Mouse (Mus musculus): ENCODE measurements around the gene Adgrf2. TPM values are rescaled to one million over a fixed set of nuclear protein-coding genes. Genes with fewer than 3 reads are reported as not detected.

The Adgrf2 gene
- polyA plus RNA-seq, 1 experiment from 2014 or later = not detected

- H3K4me3 ChIP-seq (ENCODE audit: low read length) = no peak overlapping the region
- no peaks in the 10 kb centered on the region for H3K27me3 ChIP-seq (replicated peaks; ENCODE audit: control insufficient read depth, insufficient read depth, low read length)
- H3K36me3 ChIP-seq (ENCODE audit: control insufficient read depth, insufficient read depth, low read length) = no peaks in the 10 kb centered on the region
- H3K9me3 ChIP-seq (ENCODE audit: control insufficient read depth, low read length) = no peaks in the 10 kb centered on the region
- no peak overlapping the region for H3K9ac ChIP-seq (ENCODE audit: low read depth, low read length)
- H3K4me1 ChIP-seq (ENCODE audit: control insufficient read depth, insufficient read depth, low read length) = no peaks in the 10 kb centered on the region
- 89% methylated on average over 6 of the region's 6 CpGs for WGBS
- H3K27ac ChIP-seq (ENCODE audit: low read length) = no peak overlapping the region
- no peak for ATAC-seq
- no peak overlapping the region for H3K4me2 ChIP-seq (ENCODE audit: low read depth, low read length)
Measured at GRCm38 (mm10) chr17:42738794-42739193, 3.2 kb downstream of the Adgrf2 start.

GRCm38 (mm10) chr17:42717161-42717560 is 24.8 kb downstream of the Adgrf2 start:
- Histone ChIP-seq H3K4me2 (ENCODE audit: low read depth, low read length) (no peak overlapping the region), H3K27ac (ENCODE audit: low read length) (no peak overlapping the region), H3K4me1 (ENCODE audit: control insufficient read depth, insufficient read depth, low read length) (no peaks in the 10 kb centered on the region), H3K9ac (ENCODE audit: low read depth, low read length) (no peak overlapping the region), H3K9me3 (ENCODE audit: control insufficient read depth, low read length) (no peaks in the 10 kb centered on the region), H3K4me3 (ENCODE audit: low read length) (no peak overlapping the region), H3K36me3 (ENCODE audit: control insufficient read depth, insufficient read depth, low read length) (no peaks in the 10 kb centered on the region), H3K27me3 (replicated peaks; ENCODE audit: control insufficient read depth, insufficient read depth, low read length) (no peaks in the 10 kb centered on the region)
- ATAC-seq = no peak
- 59% methylated on average over 3 of the region's 3 CpGs for WGBS

GRCm38 (mm10) chr17:42714991-42715390 is 27.0 kb downstream of the Adgrf2 start:
- ATAC-seq = no peak
- no peaks in the 10 kb centered on the region for H3K27me3 ChIP-seq (replicated peaks; ENCODE audit: control insufficient read depth, insufficient read depth, low read length)
- WGBS = 92% methylated on average over 7 of the region's 7 CpGs

GRCm38 (mm10) chr17:42710717-42711116 is 31.3 kb downstream of the Adgrf2 start:
- H3K4me1 ChIP-seq (ENCODE audit: control insufficient read depth, insufficient read depth, low read length) = no peaks in the 10 kb centered on the region
- H3K27me3 ChIP-seq (replicated peaks; ENCODE audit: control insufficient read depth, insufficient read depth, low read length) = no peaks in the 10 kb centered on the region
- no peaks in the 10 kb centered on the region for H3K36me3 ChIP-seq (ENCODE audit: control insufficient read depth, insufficient read depth, low read length)
- no peaks in the 10 kb centered on the region for H3K9me3 ChIP-seq (ENCODE audit: control insufficient read depth, low read length)
- no peak overlapping the region for H3K9ac ChIP-seq (ENCODE audit: low read depth, low read length)
- no peak overlapping the region for H3K4me2 ChIP-seq (ENCODE audit: low read depth, low read length)
- no peak overlapping the region for H3K27ac ChIP-seq (ENCODE audit: low read length)
- ATAC-seq = no peak
- H3K4me3 ChIP-seq (ENCODE audit: low read length) = no peak overlapping the region
- 90% methylated on average over 7 of the region's 7 CpGs for WGBS

More at GRCm38 (mm10) chr17:42714991-42715390, 27.0 kb downstream of the Adgrf2 start:
- Histone ChIP-seq H3K27ac (ENCODE audit: low read length) (no peak overlapping the region), H3K4me2 (ENCODE audit: low read depth, low read length) (no peak overlapping the region), H3K9me3 (ENCODE audit: control insufficient read depth, low read length) (no peaks in the 10 kb centered on the region), H3K4me3 (ENCODE audit: low read length) (no peak overlapping the region), H3K9ac (ENCODE audit: low read depth, low read length) (no peak overlapping the region), H3K4me1 (ENCODE audit: control insufficient read depth, insufficient read depth, low read length) (no peaks in the 10 kb centered on the region), H3K36me3 (ENCODE audit: control insufficient read depth, insufficient read depth, low read length) (no peaks in the 10 kb centered on the region)

- Histone ChIP-seq H3K27ac (ENCODE audit: low read length) (no peak overlapping the region), H3K4me3 (ENCODE audit: low read length) (no peak overlapping the region), H3K4me1 (ENCODE audit: control insufficient read depth, insufficient read depth, low read length) (no peaks in the 10 kb centered on the region), H3K27me3 (replicated peaks; ENCODE audit: control insufficient read depth, insufficient read depth, low read length) (no peaks in the 10 kb centered on the region), H3K9me3 (ENCODE audit: control insufficient read depth, low read length) (no peaks in the 10 kb centered on the region), H3K4me2 (ENCODE audit: low read depth, low read length) (no peak overlapping the region), H3K36me3 (ENCODE audit: control insufficient read depth, insufficient read depth, low read length) (no peaks in the 10 kb centered on the region), H3K9ac (ENCODE audit: low read depth, low read length) (no peak overlapping the region)
- no peak for ATAC-seq
- WGBS = 77% methylated on average over 4 of the region's 4 CpGs
Measured at GRCm38 (mm10) chr17:42705611-42706010, 36.4 kb downstream of the Adgrf2 start.

GRCm38 (mm10) chr17:42702198-42702597 is 39.8 kb downstream of the Adgrf2 start:
- no peaks in the 10 kb centered on the region for H3K9me3 ChIP-seq (ENCODE audit: control insufficient read depth, low read length)
- no peaks in the 10 kb centered on the region for H3K36me3 ChIP-seq (ENCODE audit: control insufficient read depth, insufficient read depth, low read length)
- no peak overlapping the region for H3K9ac ChIP-seq (ENCODE audit: low read depth, low read length)
- H3K4me1 ChIP-seq (ENCODE audit: control insufficient read depth, insufficient read depth, low read length) = no peaks in the 10 kb centered on the region
- ATAC-seq = no peak
- no peak overlapping the region for H3K4me2 ChIP-seq (ENCODE audit: low read depth, low read length)
- no peak overlapping the region for H3K27ac ChIP-seq (ENCODE audit: low read length)
- H3K27me3 ChIP-seq (replicated peaks; ENCODE audit: control insufficient read depth, insufficient read depth, low read length) = no peaks in the 10 kb centered on the region
- 94% methylated on average over 9 of the region's 9 CpGs for WGBS
- H3K4me3 ChIP-seq (ENCODE audit: low read length) = no peak overlapping the region

- no peak overlapping the region for H3K9ac ChIP-seq (ENCODE audit: low read depth, low read length)
- no peak overlapping the region for H3K4me2 ChIP-seq (ENCODE audit: low read depth, low read length)
- H3K27me3 ChIP-seq (replicated peaks; ENCODE audit: control insufficient read depth, insufficient read depth, low read length) = no peaks in the 10 kb centered on the region
- no peaks in the 10 kb centered on the region for H3K36me3 ChIP-seq (ENCODE audit: control insufficient read depth, insufficient read depth, low read length)
- ATAC-seq = no peak
- no peaks in the 10 kb centered on the region for H3K9me3 ChIP-seq (ENCODE audit: control insufficient read depth, low read length)
- H3K27ac ChIP-seq (ENCODE audit: low read length) = no peak overlapping the region
- no peak overlapping the region for H3K4me3 ChIP-seq (ENCODE audit: low read length)
- H3K4me1 ChIP-seq (ENCODE audit: control insufficient read depth, insufficient read depth, low read length) = no peaks in the 10 kb centered on the region
- WGBS = 88% methylated on average over 4 of the region's 4 CpGs
Measured at GRCm38 (mm10) chr17:42694730-42695129, 47.2 kb downstream of the Adgrf2 start.

- Histone ChIP-seq H3K9me3 (ENCODE audit: control insufficient read depth, low read length) (no peaks in the 10 kb centered on the region), H3K4me3 (ENCODE audit: low read length) (no peak within 1 kb of the TSS), H3K27me3 (replicated peaks; ENCODE audit: control insufficient read depth, insufficient read depth, low read length) (no peaks in the 10 kb centered on the region), H3K27ac (ENCODE audit: low read length) (no peak within 1 kb of the TSS), H3K9ac (ENCODE audit: low read depth, low read length) (no peak within 1 kb of the TSS), H3K4me1 (ENCODE audit: control insufficient read depth, insufficient read depth, low read length) (no peaks in the 10 kb centered on the region), H3K36me3 (ENCODE audit: control insufficient read depth, insufficient read depth, low read length) (no peaks in the 10 kb centered on the region), H3K4me2 (ENCODE audit: low read depth, low read length) (no peak within 1 kb of the TSS)
- no peak for ATAC-seq
- 82% methylated on average over 10 of the region's 10 CpGs for WGBS
Measured at GRCm38 (mm10) chr17:42692136-42692535, 49.8 kb downstream of the Adgrf2 start, which contains the start of gene Adgrf4. Adgrf4 (minus strand) TSS chr17:42692284.

GRCm38 (mm10) chr17:42690531-42690930 is 51.4 kb downstream of the Adgrf2 start:
- no peak for ATAC-seq
- Histone ChIP-seq H3K9me3 (ENCODE audit: control insufficient read depth, low read length) (no peaks in the 10 kb centered on the region), H3K4me2 (ENCODE audit: low read depth, low read length) (no peak overlapping the region), H3K9ac (ENCODE audit: low read depth, low read length) (no peak overlapping the region), H3K27ac (ENCODE audit: low read length) (no peak overlapping the region), H3K36me3 (ENCODE audit: control insufficient read depth, insufficient read depth, low read length) (no peaks in the 10 kb centered on the region), H3K4me3 (ENCODE audit: low read length) (no peak overlapping the region), H3K4me1 (ENCODE audit: control insufficient read depth, insufficient read depth, low read length) (no peaks in the 10 kb centered on the region), H3K27me3 (replicated peaks; ENCODE audit: control insufficient read depth, insufficient read depth, low read length) (no peaks in the 10 kb centered on the region)
- 82% methylated on average over 8 of the region's 8 CpGs for WGBS

Data from intestine, embryonic 16.5 days (tissue).